Mouse (Mus musculus) right cerebral cortex, postnatal 36 days (tissue): ENCODE data around the gene Dlgap1.
"Not testable (repeated sequence)": the region's sequence is repeated elsewhere in the genome, so short reads cannot be mapped to it uniquely, and the experiment has no call there.

Source experiments
- DNase-seq, 2 experiments: peaks; one replicate each; pipeline ENCODE4 v3.0.0; 2022; ENCODE audit warnings: low spot score in 2 of 2, mixed read lengths in 1 of 2

The Dlgap1 gene

GRCm38 (mm10) chr17:70525990-70526389 is 557.1 kb downstream of the Dlgap1 start:
- no peak for DNase-seq

GRCm38 (mm10) chr17:70527101-70527500 is 558.2 kb downstream of the Dlgap1 start:
- DNase-seq: no peak

GRCm38 (mm10) chr17:70528196-70529187 is 559.6 kb downstream of the Dlgap1 start:
- peak in 1 of 2 experiments; percentile 31 for DNase-seq

GRCm38 (mm10) chr17:70534321-70534720 is 565.4 kb downstream of the Dlgap1 start:
- no peak for DNase-seq

- DNase-seq: no peak
Observed at GRCm38 (mm10) chr17:70541816-70542215, 572.9 kb downstream of the Dlgap1 start.

GRCm38 (mm10) chr17:70550793-70551192 is 581.9 kb downstream of the Dlgap1 start:
- DNase-seq: no peak

GRCm38 (mm10) chr17:70561547-70561946 is 592.7 kb downstream of the Dlgap1 start:
- no peak for DNase-seq

- no peak for DNase-seq
Observed at GRCm38 (mm10) chr17:70570848-70571247, 602.0 kb downstream of the Dlgap1 start.

GRCm38 (mm10) chr17:70583042-70583441 is 614.2 kb downstream of the Dlgap1 start:
- DNase-seq: no peak

- DNase-seq: no peak
Observed at GRCm38 (mm10) chr17:70586735-70587425, 618.0 kb downstream of the Dlgap1 start.

GRCm38 (mm10) chr17:70587975-70588630 is 619.2 kb downstream of the Dlgap1 start:
- not testable (repeated sequence) for DNase-seq

- DNase-seq: no peak
Observed at GRCm38 (mm10) chr17:70588691-70589090, 619.8 kb downstream of the Dlgap1 start.

GRCm38 (mm10) chr17:70589140-70589539 is 620.3 kb downstream of the Dlgap1 start:
- no peak for DNase-seq

- DNase-seq: no peak
Observed at GRCm38 (mm10) chr17:70590506-70590905, 621.6 kb downstream of the Dlgap1 start.

GRCm38 (mm10) chr17:70594277-70594676 is 625.4 kb downstream of the Dlgap1 start:
- no peak for DNase-seq

- DNase-seq: peak in 1 of 2 experiments; percentile 44
Observed at GRCm38 (mm10) chr17:70596326-70596725, 627.5 kb downstream of the Dlgap1 start.

GRCm38 (mm10) chr17:70600462-70600861 is 631.6 kb downstream of the Dlgap1 start:
- DNase-seq: no peak

- DNase-seq: no peak
Observed at GRCm38 (mm10) chr17:70602051-70602450, 633.2 kb downstream of the Dlgap1 start.

- DNase-seq: no peak
Observed at GRCm38 (mm10) chr17:70605659-70606058, 636.8 kb downstream of the Dlgap1 start.

- DNase-seq: no peak
Observed at GRCm38 (mm10) chr17:70612171-70612570, 643.3 kb downstream of the Dlgap1 start.

GRCm38 (mm10) chr17:70613897-70614296 is 645.0 kb downstream of the Dlgap1 start:
- DNase-seq: no peak
